Mouse (Mus musculus): Measurements from ENCODE around the gene D630036H23Rik. TPM values are rescaled to one million over a fixed set of nuclear protein-coding genes. Genes with fewer than 3 reads are reported as not detected.

The D630036H23Rik gene
- 1.9 and 3.2 TPM in 2 replicates for polyA plus RNA-seq (2015; fragmentation: Nextera tagmentation; extraction: Ambion mirVana)

GRCm38 (mm10) chr12:36381441-36382340, at the start of gene D630036H23Rik, which contains the start of gene Ispd:
D630036H23Rik (minus strand) TSS chr12:36382181.
Ispd (plus strand) TSS chr12:36381450.

Other genes starting within 250 kb of the D630036H23Rik start
- gene Ankmy2, start 225.1 kb downstream of the D630036H23Rik start, polyA plus RNA-seq (2015; fragmentation: Nextera tagmentation; extraction: Ambion mirVana), result 28.4 and 35.7 TPM in 2 replicates
- 57.0 and 65.1 TPM in 2 replicates for gene Bzw2, start 224.1 kb downstream of the D630036H23Rik start, polyA plus RNA-seq (2015; fragmentation: Nextera tagmentation; extraction: Ambion mirVana)
- gene Lrrc72, start 128.8 kb downstream of the D630036H23Rik start, polyA plus RNA-seq (2015; fragmentation: Nextera tagmentation; extraction: Ambion mirVana), result not detected in 2 replicates
- 12.3 and 35.9 TPM in 2 replicates for gene Sostdc1, start 68.0 kb downstream of the D630036H23Rik start, polyA plus RNA-seq (2015; fragmentation: Nextera tagmentation; extraction: Ambion mirVana)
- gene Ispd, start 731 bp downstream of the D630036H23Rik start, polyA plus RNA-seq (2015; fragmentation: Nextera tagmentation; extraction: Ambion mirVana), result 9.2 and 11.0 TPM in 2 replicates